Mouse (Mus musculus): ENCODE results near the gene Gm20792. TPM values are rescaled to one million over a fixed set of nuclear protein-coding genes. Genes with fewer than 3 reads are reported as not detected.
"Not testable (repeated sequence)": the region's sequence is repeated elsewhere in the genome, so short reads cannot be mapped to it uniquely, and the experiment has no call there.

The Gm20792 gene
- not detected for total RNA-seq (2021)

DNA sequence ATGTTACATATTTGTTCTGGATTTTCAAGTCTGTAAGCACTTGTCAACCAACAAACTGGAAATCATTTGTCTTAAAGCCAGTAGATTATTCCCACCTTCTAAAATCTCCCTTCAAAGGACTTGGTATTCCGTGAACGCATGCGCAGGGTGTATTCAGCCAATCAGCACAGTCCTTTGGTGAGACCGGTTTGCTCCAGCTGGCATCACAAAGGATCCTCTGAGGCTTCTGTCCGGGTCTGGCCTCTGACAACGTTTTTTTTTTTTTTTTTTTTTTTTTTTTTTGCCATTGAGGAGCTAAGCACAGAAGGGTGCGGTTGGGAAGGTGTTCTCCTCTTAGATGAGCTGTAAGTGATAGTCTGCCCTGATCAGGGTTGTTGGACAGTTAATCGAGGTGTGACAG is at the start of gene Gm20792:
TSS of gene Gm20792 (plus strand) at position 301 of the 400 bp plus-strand sequence.
- DNase-seq: not testable (repeated sequence)
